Mouse (Mus musculus) bone marrow macrophage, adult 2 months (primary cell): ENCODE data around the gene Rffl.

Source experiments
- CTCF ChIP-seq: IDR thresholded peaks from 2 replicates; pipeline ENCODE4 v1.5.1; 2012; ENCODE audit warnings: low read depth, mild to moderate bottlenecking, low read length, moderate library complexity
- POLR2A ChIP-seq: IDR thresholded peaks from 2 replicates; pipeline ENCODE4 v1.6.1; 2012; ENCODE audit warnings: mild to moderate bottlenecking, low read depth, low read length, borderline replicate concordance

- TF ChIP-seq CTCF, result no peak
- no peak for TF ChIP-seq POLR2A
These were observed 63.6 kb downstream of the Rffl start for GRCm38 (mm10) chr11:82807370-82807769.
